Mouse (Mus musculus): ENCODE results near the gene Prkci. TPM values are rescaled to one million over a fixed set of nuclear protein-coding genes. Genes with fewer than 3 reads are reported as not detected.

Gene Prkci
- polyA plus RNA-seq, 1 experiment from 2014 or later = 37.7 TPM

DNA sequence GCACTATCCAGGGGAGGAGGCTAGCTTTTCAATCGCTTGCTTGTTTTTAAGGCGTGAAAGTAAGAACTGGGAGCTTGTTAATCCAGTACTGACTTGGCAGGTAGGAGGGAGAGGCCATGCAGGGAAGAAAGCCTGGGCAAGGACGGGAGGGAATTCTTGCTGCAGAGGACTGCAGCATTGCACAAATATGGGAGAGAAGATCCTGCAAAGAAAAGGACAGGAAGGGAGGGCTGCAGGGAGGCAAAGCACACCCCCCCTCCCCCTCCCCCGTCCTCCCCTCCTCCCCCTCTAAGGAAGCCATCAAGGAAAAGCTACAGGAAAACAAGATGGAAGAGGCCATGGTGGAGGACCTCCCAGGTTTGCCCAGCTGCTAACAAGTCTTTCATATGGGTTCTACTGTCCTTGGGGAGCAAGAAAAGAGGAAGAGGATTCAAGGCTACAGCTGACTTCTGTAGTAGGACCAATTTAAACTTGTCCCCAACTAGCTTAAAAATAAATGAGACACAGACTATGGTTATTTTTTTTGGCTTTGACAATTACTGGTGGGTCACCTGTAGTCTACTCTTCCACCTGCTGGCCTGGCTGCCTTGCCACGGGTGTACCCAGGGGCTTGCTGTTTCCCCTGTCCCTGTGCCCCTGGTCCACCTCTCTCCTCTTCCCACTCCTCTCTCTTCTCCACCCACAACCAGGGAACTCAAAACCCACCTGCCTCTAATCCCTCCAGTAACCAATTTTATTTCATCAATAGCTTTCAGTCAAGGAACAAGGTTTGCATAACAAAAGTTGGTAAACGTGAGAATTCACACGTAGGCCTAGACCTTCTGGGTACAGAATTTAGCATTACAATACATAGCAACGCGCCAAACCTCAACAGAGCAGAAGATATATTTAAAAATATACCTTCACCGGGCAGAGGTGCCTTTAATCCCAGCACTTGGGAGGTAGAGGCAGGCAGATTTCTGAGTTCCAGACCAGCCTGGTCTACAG lies 93.5 kb downstream of the Prkci start:
- 43% methylated on average over 10 of the region's 10 CpGs for WGBS

DNA sequence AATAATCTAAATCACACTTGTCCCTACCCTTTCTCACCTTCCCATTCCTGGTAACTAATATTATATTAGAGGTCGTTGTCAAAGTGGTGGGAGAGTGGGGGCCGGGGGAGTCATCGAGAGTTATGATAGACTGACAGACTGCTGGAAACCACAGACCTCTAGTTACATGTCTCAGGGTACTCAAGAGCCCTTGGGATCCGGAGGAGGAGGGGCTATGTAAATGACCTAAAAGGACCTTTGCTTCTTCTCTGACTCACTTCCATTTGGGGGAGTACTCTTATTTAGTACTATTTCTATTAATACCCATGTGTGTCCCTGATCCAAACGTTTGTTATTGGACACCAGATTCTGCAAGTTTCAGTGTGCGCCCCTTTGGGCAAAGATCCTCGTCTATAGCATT lies 94.4 kb downstream of the Prkci start:
- H3K27me3 ChIP-seq (ENCODE audit: low read depth, poor library complexity, severe bottlenecking) = no peaks in the 10 kb centered on the region
- no peak overlapping the region for H3K4me3 ChIP-seq
- DNase-seq (ENCODE audit: low spot score) = no peak
- WGBS = 66% methylated on average over 7 of the region's 7 CpGs
- no peak overlapping the region for H3K27ac ChIP-seq
- peaks cover 14% of the 10 kb centered on the region for H3K4me1 ChIP-seq
- no peaks in the 10 kb centered on the region for H3K9me3 ChIP-seq (replicated peaks)
- no peaks in the 10 kb centered on the region for H3K36me3 ChIP-seq

More for the DNA sequence above, 93.5 kb downstream of the Prkci start:
- H3K27ac ChIP-seq = no peak overlapping the region
- no peak overlapping the region for H3K4me3 ChIP-seq
- no peaks in the 10 kb centered on the region for H3K9me3 ChIP-seq (replicated peaks)
- H3K36me3 ChIP-seq = no peaks in the 10 kb centered on the region
- no peak for DNase-seq (ENCODE audit: low spot score)
- H3K27me3 ChIP-seq (ENCODE audit: low read depth, poor library complexity, severe bottlenecking) = no peaks in the 10 kb centered on the region
- peaks cover 14% of the 10 kb centered on the region for H3K4me1 ChIP-seq

DNA sequence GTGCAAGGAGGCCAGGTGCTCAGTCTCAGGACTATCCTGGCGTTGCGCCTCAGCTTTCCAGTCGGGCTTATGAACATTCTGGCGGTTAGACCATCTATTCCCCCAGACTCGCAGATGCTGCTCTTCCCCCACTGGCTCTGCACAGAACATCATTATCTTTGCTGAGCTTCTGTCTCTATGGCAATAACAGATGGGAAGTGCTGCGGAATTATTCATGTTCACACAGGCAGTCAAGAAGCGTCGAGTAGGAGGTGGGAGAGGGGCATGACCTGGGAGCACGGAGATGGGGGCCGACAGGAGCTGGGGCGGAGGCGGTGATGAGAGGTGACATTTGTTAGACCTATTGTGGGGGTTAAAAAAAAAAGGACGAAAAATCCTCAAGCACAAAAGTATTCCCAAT lies 97.6 kb downstream of the Prkci start:
- Histone ChIP-seq H3K27me3 (ENCODE audit: low read depth, poor library complexity, severe bottlenecking) (no peaks in the 10 kb centered on the region), H3K36me3 (peaks cover 12% of the 10 kb centered on the region), H3K4me3 (peak overlapping the region; percentile 89), H3K4me1 (peaks cover 33% of the 10 kb centered on the region), H3K9me3 (replicated peaks) (no peaks in the 10 kb centered on the region), H3K27ac (peak overlapping the region; percentile 99)
- peak; percentile 45 for DNase-seq (ENCODE audit: low spot score)
- WGBS = 3% methylated on average over 13 of the region's 13 CpGs

DNA sequence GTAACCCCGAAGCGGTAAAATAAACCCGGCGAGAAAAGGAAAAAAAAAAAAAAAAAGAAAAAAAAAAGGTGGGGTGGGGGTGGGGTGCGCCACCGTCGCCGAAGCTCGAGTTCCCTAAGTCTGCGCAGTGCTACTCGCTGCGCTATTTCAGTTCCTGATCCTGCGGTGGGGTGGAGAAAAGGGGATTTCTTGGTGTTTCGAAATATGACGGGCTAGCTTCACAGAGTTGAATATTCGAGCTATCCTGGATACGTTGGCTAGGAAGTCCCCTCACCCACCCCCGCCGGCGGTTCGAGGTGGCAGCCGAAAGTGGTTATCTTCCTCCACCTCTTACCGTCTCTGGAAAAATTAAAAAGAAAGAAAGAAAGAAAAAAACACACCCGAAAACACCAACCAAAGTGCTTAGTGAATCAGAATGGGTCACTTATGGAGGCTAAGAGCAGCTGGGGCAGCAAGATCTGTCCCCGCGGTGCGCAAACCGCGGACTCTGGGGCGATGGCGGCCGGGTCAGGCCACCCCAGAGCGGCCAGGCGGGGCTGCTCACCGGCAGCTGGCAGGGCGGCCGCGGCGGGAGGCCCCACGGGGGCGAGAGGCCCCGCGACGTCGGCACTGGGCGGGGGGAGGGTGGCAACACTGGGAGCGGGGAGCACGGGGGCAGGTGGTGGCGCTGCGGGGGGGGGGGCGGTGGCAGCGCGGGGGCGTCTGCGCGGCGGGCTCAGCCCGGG lies 98.2 kb downstream of the Prkci start:
- peak overlapping the region; percentile 99 for H3K27ac ChIP-seq
- peak; percentile 79 for DNase-seq (ENCODE audit: low spot score)
- under 1% methylated on average over 52 of the region's 58 CpGs for WGBS
- H3K4me3 ChIP-seq = peak overlapping the region; percentile 89
- H3K4me1 ChIP-seq = peaks cover 37% of the 10 kb centered on the region
- peaks cover 17% of the 10 kb centered on the region for H3K36me3 ChIP-seq
- no peaks in the 10 kb centered on the region for H3K9me3 ChIP-seq (replicated peaks)
- H3K27me3 ChIP-seq (ENCODE audit: low read depth, poor library complexity, severe bottlenecking) = no peaks in the 10 kb centered on the region

- peaks cover 18% of the 10 kb centered on the region for H3K36me3 ChIP-seq
- peaks cover 37% of the 10 kb centered on the region for H3K4me1 ChIP-seq
- H3K27me3 ChIP-seq (ENCODE audit: low read depth, poor library complexity, severe bottlenecking) = no peaks in the 10 kb centered on the region
- H3K9me3 ChIP-seq (replicated peaks) = no peaks in the 10 kb centered on the region
- 3% methylated on average over 97 of the region's 109 CpGs for WGBS
- peak; percentile 95 for DNase-seq (ENCODE audit: low spot score)
- peak within 1 kb of the TSS; percentile 99 for H3K27ac ChIP-seq
- H3K4me3 ChIP-seq = peak within 1 kb of the TSS; percentile 89
These were observed 99.1 kb downstream of the Prkci start, which contains the start of gene Skil for GRCm38 (mm10) chr3:31094531-31095178. Gene Skil (plus strand): TSS chr3:31095058.

DNA sequence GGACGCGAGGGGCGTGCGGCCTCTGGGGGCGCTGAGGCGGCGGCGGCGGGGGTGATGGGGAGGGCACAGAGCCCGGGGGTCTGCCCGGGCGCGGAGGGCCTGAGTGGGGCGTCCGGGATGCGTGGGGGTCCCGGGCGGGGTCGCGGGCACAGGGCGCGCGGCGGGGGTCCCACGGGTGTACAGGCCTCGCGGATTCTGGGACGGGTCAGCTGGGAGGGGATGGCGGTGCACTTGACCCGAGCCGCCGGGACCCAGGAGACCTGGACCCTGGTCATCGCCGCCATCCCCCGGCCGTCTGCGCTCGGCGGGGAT lies 99.6 kb downstream of the Prkci start:
- DNase-seq (ENCODE audit: low spot score) = no peak
- Histone ChIP-seq H3K27me3 (ENCODE audit: low read depth, poor library complexity, severe bottlenecking) (no peaks in the 10 kb centered on the region), H3K4me3 (peak overlapping the region; percentile 89), H3K27ac (peak overlapping the region; percentile 99), H3K36me3 (peaks cover 20% of the 10 kb centered on the region), H3K4me1 (peaks cover 42% of the 10 kb centered on the region), H3K9me3 (replicated peaks) (no peaks in the 10 kb centered on the region)
- under 1% methylated on average over 16 of the region's 39 CpGs for WGBS

DNA sequence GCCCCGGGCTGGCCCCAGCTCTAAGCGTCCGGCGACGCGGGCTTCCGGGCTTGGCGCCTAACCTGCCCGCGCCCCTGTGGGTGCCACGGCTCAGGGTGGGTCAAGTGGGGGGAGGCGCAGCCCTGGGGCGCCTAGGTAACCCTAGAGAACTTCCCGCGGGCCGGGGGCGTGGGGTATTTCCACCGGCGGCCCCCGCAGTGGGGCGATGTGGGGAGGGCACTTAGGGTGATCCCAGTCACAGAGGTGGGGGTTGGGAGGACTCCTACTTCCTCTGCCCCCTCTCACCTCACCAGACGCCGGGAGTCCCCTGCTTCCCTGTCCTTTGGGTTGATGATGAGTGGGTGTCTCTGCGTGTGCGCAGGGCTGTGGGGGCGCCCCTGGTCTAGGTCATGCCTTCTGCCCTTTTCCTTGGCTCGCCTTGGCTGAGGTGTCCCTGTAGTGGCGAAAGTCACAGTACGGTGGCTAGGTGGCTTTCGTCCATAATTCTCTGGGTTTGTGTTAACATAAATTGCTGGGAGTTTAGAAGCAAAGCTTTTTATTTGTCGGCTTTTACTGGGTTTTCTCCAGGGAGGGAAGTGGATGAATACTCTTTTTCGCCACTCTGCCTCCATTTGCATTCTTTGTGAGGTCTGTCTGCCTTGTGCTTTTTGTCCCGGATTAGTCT lies 100.1 kb downstream of the Prkci start:
- peak overlapping the region; percentile 99 for H3K27ac ChIP-seq
- peaks cover 20% of the 10 kb centered on the region for H3K36me3 ChIP-seq
- no peaks in the 10 kb centered on the region for H3K27me3 ChIP-seq (ENCODE audit: low read depth, poor library complexity, severe bottlenecking)
- DNase-seq (ENCODE audit: low spot score) = peak; percentile 73
- peak overlapping the region; percentile 89 for H3K4me3 ChIP-seq
- H3K9me3 ChIP-seq (replicated peaks) = no peaks in the 10 kb centered on the region
- 1% methylated on average over 33 of the region's 33 CpGs for WGBS
- peaks cover 43% of the 10 kb centered on the region for H3K4me1 ChIP-seq

DNA sequence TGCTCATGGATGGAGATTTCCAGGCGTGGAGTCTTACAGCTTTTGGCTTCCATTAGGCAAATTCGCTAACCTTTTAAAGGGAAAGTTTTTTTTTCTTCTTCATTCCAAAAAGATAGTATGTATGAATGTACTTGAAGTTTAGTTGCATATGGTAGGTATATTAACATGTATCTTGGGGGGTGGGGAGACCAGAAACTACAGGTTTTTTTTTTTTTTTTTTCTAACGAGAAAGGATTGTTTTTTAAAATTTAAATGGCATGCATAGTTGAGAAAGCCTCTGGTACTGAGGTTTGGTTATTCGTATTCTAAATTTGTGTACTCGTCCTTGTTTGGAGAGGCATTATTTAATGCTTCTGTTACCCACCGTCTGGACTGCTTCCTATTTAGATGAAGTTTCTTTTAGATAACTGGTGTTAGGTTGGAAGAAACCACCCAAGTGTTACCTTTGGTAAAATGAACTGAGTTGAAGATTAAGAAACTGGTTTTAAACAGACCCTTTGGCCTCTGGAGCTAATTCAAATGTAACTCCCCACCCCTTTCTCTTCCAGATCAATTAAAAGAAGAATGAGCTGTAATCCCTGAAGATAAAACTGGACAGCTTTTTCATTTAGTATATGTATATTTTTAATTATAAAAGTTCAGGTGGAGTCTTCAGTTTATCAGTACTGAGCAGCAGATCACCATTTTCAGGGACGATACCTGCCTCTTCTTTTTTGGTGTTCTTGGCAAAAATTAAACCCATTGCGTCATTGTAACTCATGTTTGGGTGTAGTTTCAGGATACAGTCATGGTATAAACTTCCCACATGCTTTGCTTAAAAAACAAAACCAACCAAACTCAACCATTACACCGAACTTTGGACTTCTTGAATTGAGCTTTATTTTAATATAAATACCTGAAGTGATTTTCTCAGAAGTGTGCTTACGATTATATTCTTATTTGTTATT lies 100.9 kb downstream of the Prkci start:
- Histone ChIP-seq H3K4me1 (peaks cover 43% of the 10 kb centered on the region), H3K27ac (peak overlapping the region; percentile 99), H3K9me3 (replicated peaks) (no peaks in the 10 kb centered on the region), H3K36me3 (peaks cover 26% of the 10 kb centered on the region), H3K4me3 (peak overlapping the region; percentile 89), H3K27me3 (ENCODE audit: low read depth, poor library complexity, severe bottlenecking) (no peaks in the 10 kb centered on the region)
- WGBS = 41% methylated on average over 10 of the region's 10 CpGs
- DNase-seq (ENCODE audit: low spot score) = no peak

DNA sequence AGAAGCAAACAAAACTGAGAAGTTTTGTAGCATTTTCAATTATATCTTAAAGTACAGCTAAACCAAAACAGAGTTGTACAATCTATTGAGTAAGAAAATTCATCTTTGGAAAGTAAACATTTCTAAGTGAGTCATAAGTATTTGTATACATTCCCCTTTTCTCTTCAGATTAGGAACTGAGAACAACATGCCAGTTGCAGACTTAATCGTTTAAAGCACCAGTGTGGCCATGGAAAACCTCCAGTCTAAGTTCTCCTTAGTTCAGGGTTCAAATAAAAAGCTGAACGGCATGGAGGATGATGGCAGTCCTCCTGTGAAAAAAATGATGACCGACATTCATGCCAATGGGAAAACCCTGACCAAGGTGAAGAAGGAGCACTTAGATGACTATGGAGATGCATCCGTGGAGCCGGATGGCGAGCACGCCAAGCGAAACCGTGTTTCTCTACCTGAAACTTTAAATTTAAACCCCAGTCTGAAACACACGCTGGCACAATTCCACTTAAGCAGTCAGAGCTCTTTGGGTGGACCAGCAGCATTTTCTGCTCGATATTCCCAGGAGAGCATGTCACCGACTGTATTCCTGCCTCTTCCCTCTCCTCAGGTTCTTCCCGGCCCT lies 101.7 kb downstream of the Prkci start:
- Histone ChIP-seq H3K36me3 (peaks cover 29% of the 10 kb centered on the region), H3K27me3 (ENCODE audit: low read depth, poor library complexity, severe bottlenecking) (no peaks in the 10 kb centered on the region), H3K4me3 (0 out of 2 replicates have a peak overlapping the region, but pooled peaks have one; percentile 4), H3K27ac (no peak overlapping the region; the same call in 1 of the 2 replicates), H3K4me1 (peaks cover 43% of the 10 kb centered on the region), H3K9me3 (replicated peaks) (no peaks in the 10 kb centered on the region)
- no peak for DNase-seq (ENCODE audit: low spot score)
- WGBS = 87% methylated on average over 13 of the region's 13 CpGs

- peaks cover 41% of the 10 kb centered on the region for H3K4me1 ChIP-seq
- no peaks in the 10 kb centered on the region for H3K27me3 ChIP-seq (ENCODE audit: low read depth, poor library complexity, severe bottlenecking)
- no peak for DNase-seq (ENCODE audit: low spot score)
- 62% methylated on average over 11 of the region's 11 CpGs for WGBS
- peaks cover 31% of the 10 kb centered on the region for H3K36me3 ChIP-seq
- no peak overlapping the region for H3K27ac ChIP-seq
- H3K4me3 ChIP-seq = peak overlapping the region; percentile 20
- no peaks in the 10 kb centered on the region for H3K9me3 ChIP-seq (replicated peaks)
These were observed 102.4 kb downstream of the Prkci start for GRCm38 (mm10) chr3:31097976-31098375.

GRCm38 (mm10) chr3:31098556-31098955 lies 103.0 kb downstream of the Prkci start:
- H3K4me3 ChIP-seq = peak overlapping the region; percentile 8; the same call in 1 of the 2 replicates
- H3K9me3 ChIP-seq (replicated peaks) = no peaks in the 10 kb centered on the region
- peaks cover 31% of the 10 kb centered on the region for H3K36me3 ChIP-seq
- no peaks in the 10 kb centered on the region for H3K27me3 ChIP-seq (ENCODE audit: low read depth, poor library complexity, severe bottlenecking)
- peaks cover 38% of the 10 kb centered on the region for H3K4me1 ChIP-seq
- WGBS = 92% methylated on average over 1 of the region's 1 CpGs
- no peak overlapping the region for H3K27ac ChIP-seq
- no peak for DNase-seq (ENCODE audit: low spot score)
